Mouse (Mus musculus): Measurements from ENCODE around the gene Sf3b2. TPM values are rescaled to one million over a fixed set of nuclear protein-coding genes. Genes with fewer than 3 reads are reported as not detected.

Gene Sf3b2
- polyA plus RNA-seq (2012; rRNA removed): 151 and 159 TPM in 2 replicates

- peaks cover 7% of the 10 kb centered on the region; the same call in 1 of the 2 replicates for H3K4me1 ChIP-seq (ENCODE audit: control insufficient read depth, insufficient read depth, low read length)
- peak within 1 kb of the TSS; percentile 73 for H3K4me3 ChIP-seq (ENCODE audit: insufficient read depth, low read length)
- peak within 1 kb of the TSS; percentile 42 for H3K27ac ChIP-seq (ENCODE audit: insufficient read depth, low read length)
- TF ChIP-seq CTCF (IDR thresholded peaks at IDR 0.05; ENCODE audit: extremely low read depth, insufficient read depth, low read length) (peak; percentile 75), POLR2A (IDR thresholded peaks at IDR 0.05; ENCODE audit: extremely low read depth, insufficient read depth, low read length) (peak; percentile 90)
Measured at GRCm38 (mm10) chr19:5294972-5295735, at the start of gene Sf3b2. TSS of gene Sf3b2 (minus strand) at chr19:5295455.

DNA sequence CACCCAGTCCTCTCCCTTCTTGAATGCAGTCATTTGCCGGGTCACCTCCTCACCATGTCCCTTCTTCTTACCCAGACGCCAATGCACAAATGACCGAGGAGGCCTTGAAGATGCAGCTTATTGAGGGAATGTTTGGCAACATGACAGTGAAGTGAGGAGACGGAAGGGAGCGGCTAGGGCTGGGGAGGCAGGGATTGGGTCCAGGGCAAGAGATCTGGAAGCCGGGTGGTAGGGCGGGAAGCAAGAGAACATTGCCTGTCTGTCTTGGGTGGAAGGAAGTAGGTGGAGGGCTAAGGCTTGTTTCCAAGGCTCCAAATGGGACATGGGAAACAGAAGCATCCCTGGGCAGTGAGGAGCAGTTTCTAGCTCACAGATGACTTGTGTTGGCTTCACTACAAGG is 46.1 kb upstream of the Sf3b2 start:
- H3K4me1 ChIP-seq (ENCODE audit: control insufficient read depth, insufficient read depth, low read length): no peaks in the 10 kb centered on the region
- TF ChIP-seq CTCF (IDR thresholded peaks at IDR 0.05; ENCODE audit: extremely low read depth, insufficient read depth, low read length) (no peak), POLR2A (IDR thresholded peaks at IDR 0.05; ENCODE audit: extremely low read depth, insufficient read depth, low read length) (no peak)
- H3K27ac ChIP-seq (ENCODE audit: insufficient read depth, low read length): no peak overlapping the region
- H3K4me3 ChIP-seq (ENCODE audit: insufficient read depth, low read length): no peak overlapping the region

DNA sequence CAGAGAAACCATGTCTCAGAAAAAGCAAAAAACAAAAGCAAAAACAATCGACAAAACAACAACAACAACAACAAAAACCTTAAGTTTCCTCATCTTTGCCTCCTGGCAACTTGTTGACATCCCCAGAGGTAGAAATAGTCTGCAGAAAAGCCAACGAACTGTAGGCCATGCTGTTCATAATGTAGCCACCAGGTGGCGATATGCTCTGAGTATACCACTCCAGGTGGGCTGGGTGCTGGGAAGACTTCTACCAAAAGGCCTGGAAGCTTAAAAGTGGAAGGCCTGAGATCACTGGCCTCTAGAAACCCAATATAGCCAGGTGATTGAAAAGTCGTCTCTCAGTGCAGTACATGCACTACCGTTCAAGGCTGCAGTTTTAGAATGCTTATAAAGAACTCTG is 42.7 kb upstream of the Sf3b2 start:
- Histone ChIP-seq H3K27ac (ENCODE audit: insufficient read depth, low read length) (no peak overlapping the region), H3K4me3 (ENCODE audit: insufficient read depth, low read length) (no peak overlapping the region), H3K4me1 (ENCODE audit: control insufficient read depth, insufficient read depth, low read length) (no peaks in the 10 kb centered on the region)
- TF ChIP-seq CTCF (IDR thresholded peaks at IDR 0.05; ENCODE audit: extremely low read depth, insufficient read depth, low read length) (peak; percentile 82), POLR2A (IDR thresholded peaks at IDR 0.05; ENCODE audit: extremely low read depth, insufficient read depth, low read length) (no peak)

DNA sequence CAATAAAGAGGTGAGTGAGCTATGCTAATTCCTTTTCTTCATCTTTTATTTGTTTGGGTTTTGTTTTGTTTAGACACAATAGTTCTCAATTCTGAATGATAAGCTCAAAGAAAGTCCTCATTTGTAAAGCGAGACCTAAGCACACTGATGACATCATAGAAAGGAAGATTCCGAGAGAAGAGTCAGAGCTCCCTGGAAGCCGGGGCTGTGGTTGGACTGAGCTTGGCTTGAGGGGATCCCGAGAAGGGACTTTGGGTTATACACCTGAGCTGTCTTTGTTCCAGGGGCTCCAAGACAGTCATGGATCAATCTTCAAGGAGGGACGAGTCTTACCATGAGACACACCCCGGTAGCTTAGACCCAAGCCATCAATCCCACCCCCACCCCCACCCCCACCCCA is 40.2 kb upstream of the Sf3b2 start, which contains the start of gene Catsper1:
TSS of gene Catsper1 (plus strand) at position 301 of the 400 bp plus-strand sequence.
- no peak for TF ChIP-seq POLR2A (IDR thresholded peaks at IDR 0.05; ENCODE audit: extremely low read depth, insufficient read depth, low read length)
- TF ChIP-seq CTCF (IDR thresholded peaks at IDR 0.05; ENCODE audit: extremely low read depth, insufficient read depth, low read length): no peak
- H3K27ac ChIP-seq (ENCODE audit: insufficient read depth, low read length): no peak within 1 kb of the TSS

GRCm38 (mm10) chr19:5334741-5335140 is 39.5 kb upstream of the Sf3b2 start:
- TF ChIP-seq CTCF (IDR thresholded peaks at IDR 0.05; ENCODE audit: extremely low read depth, insufficient read depth, low read length) (no peak), POLR2A (IDR thresholded peaks at IDR 0.05; ENCODE audit: extremely low read depth, insufficient read depth, low read length) (no peak)
- no peak overlapping the region for H3K4me3 ChIP-seq (ENCODE audit: insufficient read depth, low read length)
- no peak overlapping the region for H3K27ac ChIP-seq (ENCODE audit: insufficient read depth, low read length)
- H3K4me1 ChIP-seq (ENCODE audit: control insufficient read depth, insufficient read depth, low read length): no peaks in the 10 kb centered on the region

More for the DNA sequence above, 40.2 kb upstream of the Sf3b2 start, which contains the start of gene Catsper1:
- Histone ChIP-seq H3K4me1 (ENCODE audit: control insufficient read depth, insufficient read depth, low read length) (no peaks in the 10 kb centered on the region), H3K4me3 (ENCODE audit: insufficient read depth, low read length) (no peak within 1 kb of the TSS)

DNA sequence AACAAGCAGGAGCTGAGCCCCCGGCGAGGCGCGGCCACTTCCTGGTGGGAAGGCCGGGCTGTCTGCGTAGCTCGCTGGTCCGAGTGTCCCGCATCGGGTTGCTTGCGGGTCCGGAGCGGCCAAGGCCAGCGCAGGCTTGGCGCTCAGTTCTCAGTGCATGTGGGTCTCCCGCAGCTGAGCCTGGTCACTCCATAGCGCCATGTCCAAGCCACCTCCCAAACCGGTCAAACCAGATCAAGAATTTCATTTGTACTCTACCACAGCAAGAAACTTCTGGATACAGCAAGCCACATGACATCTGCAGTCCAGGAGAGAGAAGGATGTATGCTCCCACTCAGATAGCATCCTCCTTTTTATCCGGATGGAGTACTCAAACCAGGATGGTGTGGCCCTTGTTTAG is 32.7 kb upstream of the Sf3b2 start:
- H3K4me1 ChIP-seq (ENCODE audit: control insufficient read depth, insufficient read depth, low read length): no peaks in the 10 kb centered on the region
- H3K4me3 ChIP-seq (ENCODE audit: insufficient read depth, low read length): no peak overlapping the region
- H3K27ac ChIP-seq (ENCODE audit: insufficient read depth, low read length): no peak overlapping the region
- TF ChIP-seq CTCF (IDR thresholded peaks at IDR 0.05; ENCODE audit: extremely low read depth, insufficient read depth, low read length): no peak
- no peak for TF ChIP-seq POLR2A (IDR thresholded peaks at IDR 0.05; ENCODE audit: extremely low read depth, insufficient read depth, low read length)

GRCm38 (mm10) chr19:5323801-5324200 is 28.5 kb upstream of the Sf3b2 start:
- TF ChIP-seq CTCF (IDR thresholded peaks at IDR 0.05; ENCODE audit: extremely low read depth, insufficient read depth, low read length): no peak
- no peak for TF ChIP-seq POLR2A (IDR thresholded peaks at IDR 0.05; ENCODE audit: extremely low read depth, insufficient read depth, low read length)
- no peak overlapping the region for H3K27ac ChIP-seq (ENCODE audit: insufficient read depth, low read length)
- no peak overlapping the region for H3K4me3 ChIP-seq (ENCODE audit: insufficient read depth, low read length)
- no peaks in the 10 kb centered on the region for H3K4me1 ChIP-seq (ENCODE audit: control insufficient read depth, insufficient read depth, low read length)

DNA sequence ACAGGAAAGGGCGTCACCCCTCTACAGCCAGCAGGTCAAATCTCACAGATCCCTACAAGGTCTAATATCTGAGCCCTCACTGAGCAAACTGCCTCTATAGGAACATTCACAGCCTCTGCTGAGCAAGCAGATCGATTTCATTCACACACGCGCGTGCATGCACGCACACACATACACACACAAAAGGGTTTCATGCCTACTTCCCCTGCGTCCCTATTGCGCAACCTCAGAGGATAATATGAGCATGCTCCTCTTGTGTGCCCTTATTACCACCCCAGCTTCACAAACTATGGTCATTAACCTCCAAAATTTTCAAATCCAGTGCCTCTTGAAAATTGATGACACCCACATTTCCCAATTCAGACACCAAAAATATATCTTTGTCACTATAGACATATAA is 17.9 kb upstream of the Sf3b2 start:
- Histone ChIP-seq H3K27ac (ENCODE audit: insufficient read depth, low read length) (no peak overlapping the region), H3K4me1 (ENCODE audit: control insufficient read depth, insufficient read depth, low read length) (no peaks in the 10 kb centered on the region), H3K4me3 (ENCODE audit: insufficient read depth, low read length) (no peak overlapping the region)
- TF ChIP-seq POLR2A (IDR thresholded peaks at IDR 0.05; ENCODE audit: extremely low read depth, insufficient read depth, low read length) (no peak), CTCF (IDR thresholded peaks at IDR 0.05; ENCODE audit: extremely low read depth, insufficient read depth, low read length) (no peak)

- TF ChIP-seq POLR2A (IDR thresholded peaks at IDR 0.05; ENCODE audit: extremely low read depth, insufficient read depth, low read length) (no peak), CTCF (IDR thresholded peaks at IDR 0.05; ENCODE audit: extremely low read depth, insufficient read depth, low read length) (no peak)
- no peaks in the 10 kb centered on the region for H3K4me1 ChIP-seq (ENCODE audit: control insufficient read depth, insufficient read depth, low read length)
- no peak overlapping the region for H3K27ac ChIP-seq (ENCODE audit: insufficient read depth, low read length)
- H3K4me3 ChIP-seq (ENCODE audit: insufficient read depth, low read length): no peak overlapping the region
Measured at GRCm38 (mm10) chr19:5309025-5309424, 13.8 kb upstream of the Sf3b2 start.
